Mouse (Mus musculus) midbrain, embryonic 15.5 days (tissue): ENCODE data around the gene Tent4b. TPM values are rescaled to one million over a fixed set of nuclear protein-coding genes. Genes with fewer than 3 reads are reported as not detected.
A peak's percentile ranks its signal among the peaks of the same experiment; 100 is the strongest.

Source experiments
- ATAC-seq: fragments of 200-750 bp; cut with Nextera tagmentation; replicated peaks from 2 replicates; pipeline ENCODE4 v1.8.0; 2017; ENCODE audit warnings: moderate TSS enrichment
- H3K27ac ChIP-seq: fragments of 300-500 bp; sonication (generic); 2 replicates; pipeline ENCODE4 v1.5.1; 2015; ENCODE audit warnings: mild to moderate bottlenecking, inconsistent platforms
- H3K27me3 ChIP-seq: fragments of 300-500 bp; sonication (generic); replicated peaks from 2 replicates; pipeline ENCODE4 v1.6.1; 2015; ENCODE audit warnings: inconsistent platforms
- H3K36me3 ChIP-seq: fragments of 300-500 bp; sonication (generic); replicated peaks from 2 replicates; pipeline ENCODE4 v1.6.1; 2015; ENCODE audit warnings: inconsistent platforms
- H3K4me1 ChIP-seq: fragments of 300-500 bp; sonication (generic); 2 replicates; pipeline ENCODE4 v1.6.1; 2015; ENCODE audit warnings: inconsistent platforms
- H3K4me2 ChIP-seq: fragments of 300-500 bp; sonication (generic); 2 replicates; pipeline ENCODE4 v1.6.1; 2015; ENCODE audit warnings: inconsistent platforms, mild to moderate bottlenecking, moderate library complexity
- H3K4me3 ChIP-seq: fragments of 300-500 bp; sonication (generic); 2 replicates; pipeline ENCODE4 v1.5.1; 2015; ENCODE audit warnings: mild to moderate bottlenecking, inconsistent platforms
- H3K9ac ChIP-seq: fragments of 300-500 bp; sonication (generic); 2 replicates; pipeline ENCODE4 v1.6.1; 2015; ENCODE audit warnings: mild to moderate bottlenecking, inconsistent platforms
- H3K9me3 ChIP-seq: fragments of 300-500 bp; sonication (generic); 2 replicates; pipeline ENCODE4 v1.6.1; 2016; ENCODE audit warnings: inconsistent platforms
- WGBS: fragments of 180-500 bp; shearing (Covaris S2); methylation state at CpG from one replicate; pipeline ENCODE4 v1.1.7; 2015; ENCODE audit warnings: mixed read lengths; 5-methylcytosine and 5-hydroxymethylcytosine counted together
- polyA plus RNA-seq: library from polyadenylated mRNA; unstranded; fragments of >200 nt; fragmentation: Nextera tagmentation; extraction: Ambion mirVana; gene quantifications from 2 replicates; pipeline ENCODE4 v1.2.1, GENCODE M21; 2015

Gene Tent4b
- polyA plus RNA-seq, 1 experiment from 2014 or later, result 11.2 TPM

DNA sequence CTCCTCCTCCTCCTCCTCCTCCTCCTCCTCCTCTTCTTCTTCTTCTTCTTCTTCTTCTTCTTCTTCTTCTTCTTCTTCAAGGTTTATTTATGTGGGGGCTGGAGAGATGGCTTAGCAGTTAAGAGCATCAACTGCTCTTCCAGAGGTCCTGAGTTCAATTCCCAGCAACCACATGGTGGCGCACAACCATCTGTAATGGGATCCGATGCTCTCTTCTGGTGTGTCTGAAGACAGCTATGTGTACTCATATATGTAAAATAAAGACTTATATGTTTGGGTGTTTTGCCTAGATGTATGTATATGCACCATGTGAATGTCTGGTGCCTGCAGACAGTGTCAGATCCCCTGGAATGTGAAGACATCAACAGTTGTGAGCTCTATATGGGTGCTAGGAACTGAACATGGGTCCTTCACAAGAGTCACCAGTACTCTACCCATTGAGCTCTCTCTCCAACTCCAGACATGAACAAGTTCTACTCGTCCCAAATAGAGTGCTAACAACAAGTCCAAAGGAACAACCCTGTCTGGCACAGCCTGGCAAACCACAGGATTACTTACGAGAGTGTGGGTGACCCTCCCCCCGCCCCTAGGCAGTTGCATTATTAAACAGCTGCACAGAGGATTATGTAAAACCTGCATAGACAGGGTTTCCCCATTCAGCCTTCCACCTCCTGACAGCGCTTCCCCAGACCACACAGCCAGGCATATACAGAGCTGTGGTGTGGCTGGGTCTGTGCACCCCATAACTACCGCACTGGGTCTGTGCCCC is 70.3 kb downstream of the Tent4b start:
- ATAC-seq, result no peak
- Histone ChIP-seq H3K36me3 (no peaks in the 10 kb centered on the region), H3K4me2 (no peak overlapping the region), H3K27ac (no peak overlapping the region), H3K9ac (no peak overlapping the region), H3K27me3 (peaks cover 24% of the 10 kb centered on the region), H3K4me3 (no peak overlapping the region), H3K4me1 (peaks cover 11% of the 10 kb centered on the region), H3K9me3 (no peaks in the 10 kb centered on the region)
- 48% methylated on average over 7 of the region's 7 CpGs for WGBS

DNA sequence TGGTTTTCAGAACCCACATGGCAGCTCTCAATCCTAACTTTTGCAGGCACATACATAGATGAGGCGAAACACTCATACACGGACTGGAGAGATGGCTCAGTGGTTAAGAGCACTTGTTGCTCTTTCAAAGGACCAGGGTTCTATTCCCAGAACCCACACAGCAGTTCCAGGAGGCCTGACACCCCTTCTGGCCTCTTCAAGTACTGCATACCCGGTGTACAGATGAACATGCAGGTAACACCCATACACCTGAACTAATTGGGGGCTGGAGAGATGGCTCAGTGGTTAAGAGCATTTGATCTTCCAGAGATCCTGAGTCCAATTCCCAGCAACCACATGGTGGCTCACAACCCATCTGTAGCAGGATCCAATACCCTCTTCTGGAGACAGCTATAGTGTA is 71.1 kb downstream of the Tent4b start:
- Histone ChIP-seq H3K4me3 (no peak overlapping the region), H3K36me3 (no peaks in the 10 kb centered on the region), H3K4me2 (no peak overlapping the region), H3K27ac (no peak overlapping the region), H3K4me1 (peaks cover 11% of the 10 kb centered on the region), H3K9ac (no peak overlapping the region), H3K9me3 (no peaks in the 10 kb centered on the region), H3K27me3 (peaks cover 24% of the 10 kb centered on the region)
- WGBS, result 73% methylated on average over 3 of the region's 3 CpGs
- no peak for ATAC-seq

DNA sequence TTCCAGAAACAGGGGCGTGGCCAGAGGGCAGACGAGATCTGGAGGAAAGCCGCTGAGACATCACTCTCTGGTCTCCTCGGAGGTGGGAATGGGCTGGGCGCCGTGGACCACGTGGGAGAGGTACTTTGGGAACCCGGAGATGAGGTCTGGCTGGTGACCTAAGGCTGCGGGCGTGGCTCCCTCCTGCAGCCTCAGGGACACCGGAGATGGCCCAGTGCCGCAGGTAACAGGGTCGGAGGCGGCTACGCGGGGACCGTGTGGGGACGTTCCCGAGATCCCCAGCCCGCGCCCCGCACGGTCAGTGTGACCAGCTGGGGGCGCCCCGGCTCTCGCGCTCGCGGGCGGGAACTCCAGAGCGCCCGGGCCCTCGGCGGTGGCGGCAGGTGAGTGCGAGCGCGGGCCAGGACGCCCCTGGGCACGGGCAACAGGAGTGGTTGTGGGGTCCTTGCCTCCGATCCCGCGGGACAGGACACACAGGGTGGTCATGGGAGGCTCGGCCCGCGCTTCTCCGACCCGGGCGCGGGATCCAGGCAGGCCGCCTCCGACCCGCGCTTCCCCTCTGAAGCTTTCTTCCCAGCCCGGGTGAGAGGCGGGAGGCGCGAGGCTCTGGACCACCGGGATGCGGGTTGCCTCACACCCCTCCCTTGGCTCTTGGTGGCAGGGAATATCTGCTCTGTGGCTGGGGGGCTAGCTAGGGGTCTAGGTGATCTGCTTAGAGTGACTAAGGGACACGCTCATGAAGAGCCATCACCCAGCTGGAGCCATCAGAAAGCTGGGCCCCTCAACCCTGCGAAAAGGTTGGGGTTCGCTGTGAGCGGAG is 73.4 kb downstream of the Tent4b start, which contains the start of gene Adcy7:
Gene Adcy7, plus strand, starts transcription at position 173 of the 820 bp plus-strand sequence.
- 5% methylated on average over 63 of the region's 64 CpGs for WGBS
- peak within 1 kb of the TSS; percentile 47 for H3K9ac ChIP-seq
- H3K36me3 ChIP-seq, result no peaks in the 10 kb centered on the region
- H3K4me2 ChIP-seq, result peak within 1 kb of the TSS; percentile 85
- peaks cover 11% of the 10 kb centered on the region for H3K4me1 ChIP-seq
- peak within 1 kb of the TSS; percentile 47 for H3K4me3 ChIP-seq
- no peaks in the 10 kb centered on the region for H3K9me3 ChIP-seq
- peaks cover 24% of the 10 kb centered on the region for H3K27me3 ChIP-seq
- H3K27ac ChIP-seq, result no peak within 1 kb of the TSS
- ATAC-seq, result peak; percentile 50

- Histone ChIP-seq H3K27ac (no peak overlapping the region), H3K9me3 (no peaks in the 10 kb centered on the region), H3K4me1 (peaks cover 11% of the 10 kb centered on the region), H3K36me3 (no peaks in the 10 kb centered on the region), H3K4me3 (peak overlapping the region; percentile 47), H3K27me3 (peaks cover 24% of the 10 kb centered on the region), H3K9ac (no peak overlapping the region), H3K4me2 (peak overlapping the region; percentile 85)
- 67% methylated on average over 7 of the region's 7 CpGs for WGBS
- no peak for ATAC-seq
Observed at GRCm38 (mm10) chr8:88273051-88273430, 74.0 kb downstream of the Tent4b start.

- Histone ChIP-seq H3K27ac (no peak overlapping the region), H3K36me3 (no peaks in the 10 kb centered on the region), H3K4me1 (peaks cover 11% of the 10 kb centered on the region), H3K9me3 (no peaks in the 10 kb centered on the region), H3K9ac (no peak overlapping the region), H3K27me3 (peaks cover 24% of the 10 kb centered on the region), H3K4me3 (no peak overlapping the region), H3K4me2 (no peak overlapping the region)
- WGBS, result 89% methylated on average over 5 of the region's 5 CpGs
- ATAC-seq, result no peak
Observed at GRCm38 (mm10) chr8:88274090-88274489, 75.1 kb downstream of the Tent4b start.

DNA sequence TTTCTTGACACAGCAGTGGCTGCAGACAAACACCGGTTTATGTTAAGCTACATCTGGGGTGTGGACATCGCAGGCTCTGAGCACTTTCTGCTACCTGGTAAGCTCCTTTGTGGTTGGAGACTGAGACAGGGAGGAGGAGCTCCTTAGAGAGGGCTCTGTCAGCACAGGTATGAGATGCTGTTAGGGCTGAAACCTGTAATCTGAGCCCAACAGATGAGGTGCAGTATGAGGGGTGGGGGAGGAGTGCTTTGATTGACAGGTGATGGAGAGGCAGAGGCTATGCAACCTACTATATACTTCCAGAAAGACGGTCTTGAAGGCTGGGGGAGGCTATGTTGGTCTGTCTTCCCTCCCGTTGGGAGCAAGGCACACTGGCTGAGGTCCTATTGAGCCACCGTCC is 80.2 kb downstream of the Tent4b start:
- H3K4me1 ChIP-seq, result no peaks in the 10 kb centered on the region
- H3K9ac ChIP-seq, result no peak overlapping the region
- no peak for ATAC-seq
- H3K27me3 ChIP-seq, result no peaks in the 10 kb centered on the region
- H3K4me3 ChIP-seq, result no peak overlapping the region
- 70% methylated on average over 5 of the region's 5 CpGs for WGBS
- no peak overlapping the region for H3K4me2 ChIP-seq
- no peaks in the 10 kb centered on the region for H3K36me3 ChIP-seq
- no peak overlapping the region for H3K27ac ChIP-seq
- no peaks in the 10 kb centered on the region for H3K9me3 ChIP-seq

DNA sequence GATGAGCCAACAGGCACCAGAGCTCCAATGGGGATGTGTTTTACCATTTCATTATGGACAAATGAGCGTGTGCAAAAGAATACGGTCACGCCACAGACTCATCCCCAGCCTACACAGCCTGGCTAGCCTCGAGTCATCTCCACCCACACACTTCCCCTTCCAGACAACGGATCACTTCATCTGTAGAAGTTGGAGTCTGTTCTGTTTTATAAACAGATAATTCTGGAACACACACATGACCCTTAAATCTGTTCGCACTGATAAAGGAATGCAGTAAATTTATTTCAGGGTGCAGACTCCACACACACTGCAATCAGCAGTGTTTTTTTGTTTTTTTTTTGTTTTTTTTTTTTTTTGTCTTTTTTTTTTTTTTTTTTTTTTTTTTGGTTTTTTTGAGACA is 80.7 kb downstream of the Tent4b start:
- no peak for ATAC-seq
- Histone ChIP-seq H3K9me3 (no peaks in the 10 kb centered on the region), H3K36me3 (no peaks in the 10 kb centered on the region), H3K4me2 (no peak overlapping the region), H3K27ac (no peak overlapping the region), H3K27me3 (no peaks in the 10 kb centered on the region), H3K4me1 (no peaks in the 10 kb centered on the region), H3K4me3 (no peak overlapping the region), H3K9ac (no peak overlapping the region)
- WGBS, result 87% methylated on average over 6 of the region's 6 CpGs

DNA sequence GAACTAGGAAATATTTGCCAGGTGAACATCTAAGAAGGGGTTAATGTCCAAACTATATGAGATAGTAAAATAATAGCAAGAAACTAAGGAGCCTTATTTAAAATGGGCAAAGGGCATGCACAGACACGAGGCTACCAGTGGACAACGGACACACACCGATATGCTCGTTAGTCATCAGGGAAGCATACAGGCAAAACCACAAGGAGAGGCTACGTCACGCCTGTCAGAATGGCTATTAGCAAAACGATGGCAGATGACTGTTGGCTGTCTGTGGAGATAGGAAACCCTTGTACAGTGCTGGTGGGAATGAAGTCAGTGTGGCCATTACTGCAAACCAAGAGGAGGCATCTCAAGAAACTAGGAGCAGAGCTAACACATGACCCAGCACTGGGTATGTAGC is 81.9 kb downstream of the Tent4b start:
- Histone ChIP-seq H3K9me3 (no peaks in the 10 kb centered on the region), H3K36me3 (no peaks in the 10 kb centered on the region), H3K4me1 (no peaks in the 10 kb centered on the region), H3K9ac (no peak overlapping the region), H3K27me3 (no peaks in the 10 kb centered on the region), H3K4me3 (no peak overlapping the region), H3K4me2 (no peak overlapping the region), H3K27ac (no peak overlapping the region)
- WGBS, result 67% methylated on average over 7 of the region's 7 CpGs
- ATAC-seq, result no peak

- Histone ChIP-seq H3K4me2 (no peak overlapping the region), H3K9me3 (no peaks in the 10 kb centered on the region)
Observed at GRCm38 (mm10) chr8:88282684-88283083, 83.7 kb downstream of the Tent4b start.

GRCm38 (mm10) chr8:88283243-88284115 is 84.5 kb downstream of the Tent4b start:
- Histone ChIP-seq H3K27me3 (no peaks in the 10 kb centered on the region), H3K36me3 (no peaks in the 10 kb centered on the region), H3K4me2 (no peak overlapping the region), H3K27ac (no peak overlapping the region), H3K4me3 (no peak overlapping the region), H3K9me3 (no peaks in the 10 kb centered on the region), H3K4me1 (no peaks in the 10 kb centered on the region), H3K9ac (no peak overlapping the region)
- no peak for ATAC-seq
- WGBS, result 88% methylated on average over 13 of the region's 13 CpGs

More at GRCm38 (mm10) chr8:88282684-88283083, 83.7 kb downstream of the Tent4b start:
- Histone ChIP-seq H3K27me3 (no peaks in the 10 kb centered on the region), H3K36me3 (no peaks in the 10 kb centered on the region), H3K27ac (no peak overlapping the region), H3K4me1 (no peaks in the 10 kb centered on the region), H3K4me3 (no peak overlapping the region), H3K9ac (no peak overlapping the region)
- no peak for ATAC-seq
- WGBS, result 69% methylated on average over 8 of the region's 8 CpGs

- no peak overlapping the region for H3K4me3 ChIP-seq
- no peak overlapping the region for H3K9ac ChIP-seq
- H3K4me2 ChIP-seq, result no peak overlapping the region
- H3K27ac ChIP-seq, result no peak overlapping the region
- H3K36me3 ChIP-seq, result no peaks in the 10 kb centered on the region
- H3K4me1 ChIP-seq, result no peaks in the 10 kb centered on the region
- no peak for ATAC-seq
- H3K9me3 ChIP-seq, result no peaks in the 10 kb centered on the region
- no peaks in the 10 kb centered on the region for H3K27me3 ChIP-seq
- WGBS, result 60% methylated on average over 7 of the region's 7 CpGs
Observed at GRCm38 (mm10) chr8:88284738-88285137, 85.7 kb downstream of the Tent4b start.
